Mouse (Mus musculus): ENCODE measurements around the gene Anp32b. TPM values are rescaled to one million over a fixed set of nuclear protein-coding genes. Genes with fewer than 3 reads are reported as not detected.
A peak's percentile ranks its signal among the peaks of the same experiment; 100 is the strongest.

Gene Anp32b
- total and polyA plus RNA-seq, 3 experiments: 41.1 to 547 TPM; not detected in 1

GRCm38 (mm10) chr4:46404042-46404795 is 46.5 kb upstream of the Anp32b start (continued):
- TF ChIP-seq RCOR1 (IDR thresholded peaks at IDR 0.05; ENCODE audit: low read depth, low read length): no peak
- no peak for TF ChIP-seq CHD1 (IDR thresholded peaks at IDR 0.05; ENCODE audit: low read depth, low read length)
- no peak for TF ChIP-seq ZMIZ1 (IDR thresholded peaks at IDR 0.05; ENCODE audit: low read depth, low read length)

DNA sequence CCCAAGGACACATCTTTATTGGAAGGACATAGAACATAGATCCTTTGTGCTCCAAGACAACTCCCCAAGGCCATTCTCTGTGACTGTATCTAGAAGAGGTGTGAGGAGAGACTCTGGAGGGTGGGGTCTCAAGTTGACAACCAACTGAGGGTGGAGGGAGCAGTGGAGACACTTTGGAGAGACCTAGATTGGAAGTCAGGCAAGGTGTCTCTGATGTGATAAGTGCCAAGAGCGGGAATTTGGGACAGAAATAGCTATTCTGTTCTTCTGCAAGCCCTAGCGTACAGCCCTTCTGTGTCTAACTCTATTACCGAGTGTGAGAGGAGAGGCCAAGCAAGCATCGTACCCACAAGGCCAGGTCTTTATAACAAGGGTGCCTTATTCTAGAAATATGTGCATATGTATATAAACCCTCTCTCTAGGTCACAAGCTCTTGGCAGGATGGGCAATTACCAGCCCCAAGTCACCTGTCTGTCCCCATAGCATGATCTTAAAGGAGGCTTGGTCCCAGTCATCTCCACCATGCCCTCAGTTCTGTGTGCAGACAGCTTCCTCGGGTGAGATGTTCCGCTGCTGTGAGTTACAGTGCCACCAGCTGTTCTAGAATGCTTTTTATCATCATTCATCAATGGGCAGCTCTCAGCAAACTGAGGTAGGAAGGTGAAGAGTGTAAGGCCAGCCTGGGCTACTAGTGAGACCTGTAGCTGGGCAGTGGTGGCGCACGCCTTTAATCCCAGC is 43.6 kb upstream of the Anp32b start:
- Histone ChIP-seq H3K9ac (ENCODE audit: control insufficient read depth, low read depth, low read length, poor library complexity, severe bottlenecking) (no peak overlapping the region), H3K4me1 (ENCODE audit: control insufficient read depth in 1 of 2, insufficient read depth in 2 of 2, low read length in 2 of 2) (peaks cover 28 to 50% of the 10 kb centered on the region in 2 experiments), H3K27ac (ENCODE audit: control insufficient read depth, low read depth, low read length) (no peak overlapping the region), H3K9me3 (replicated peaks; ENCODE audit: insufficient read depth, low read length) (no peaks in the 10 kb centered on the region), H3K36me3 (ENCODE audit: control insufficient read depth in 1 of 2, insufficient read depth in 2 of 2, low read length in 2 of 2) (peaks cover 0 to 42% of the 10 kb centered on the region in 2 experiments; a peak in 2 of 4 replicates), H3K27me3 (ENCODE audit: control insufficient read depth in 1 of 2, insufficient read depth in 2 of 2, low read length in 2 of 2) (no peaks in the 10 kb centered on the region), H3K4me3 (ENCODE audit: control insufficient read depth in 1 of 2, insufficient read depth in 1 of 2, low read depth in 2 of 2, low read length in 2 of 2) (no peak overlapping the region), H3K79me2 (ENCODE audit: control insufficient read depth, insufficient read depth, low read length, poor library complexity) (peaks cover 5% of the 10 kb centered on the region; the same call in 1 of the 2 replicates)
- TF ChIP-seq GABPA (IDR thresholded peaks at IDR 0.05; ENCODE audit: low read depth, low read length) (no peak), SMC3 (IDR thresholded peaks at IDR 0.05; ENCODE audit: low read depth, low read length) (no peak), MAFK (IDR thresholded peaks at IDR 0.05; ENCODE audit: borderline replicate concordance, low read depth, low read length) (no peak), USF2 (IDR thresholded peaks at IDR 0.05; ENCODE audit: borderline replicate concordance in 1 of 2, insufficient read depth in 1 of 2, low read depth in 1 of 2, low read length in 2 of 2) (no peak), ELF1 (IDR thresholded peaks at IDR 0.05; ENCODE audit: low read depth, low read length) (no peak), ZC3H11A (IDR thresholded peaks at IDR 0.05; ENCODE audit: low read depth, low read length) (no peak), BHLHE40 (IDR thresholded peaks at IDR 0.05; ENCODE audit: borderline replicate concordance, low read depth, low read length) (no peak), HCFC1 (IDR thresholded peaks at IDR 0.05; ENCODE audit: low read depth, low read length) (no peak), POLR2AphosphoS2 (IDR thresholded peaks at IDR 0.05; ENCODE audit: low read length) (no peak), TAL1 (IDR thresholded peaks at IDR 0.05; ENCODE audit: low read length) (peak; percentile 64), USF1 (IDR thresholded peaks at IDR 0.05; ENCODE audit: low read depth, low read length) (no peak), E2F4 (IDR thresholded peaks at IDR 0.05; ENCODE audit: borderline replicate concordance, low read depth, low read length) (peak; percentile 54; the same call in 1 of the 2 replicates), GATA1 (IDR thresholded peaks at IDR 0.05; ENCODE audit: low read depth, low read length) (peak; percentile 29; the same call in 1 of the 2 replicates), POLR2A (IDR thresholded peaks at IDR 0.05; ENCODE audit: control insufficient read depth in 1 of 2, insufficient read depth in 1 of 2, low read depth in 1 of 2, low read length in 2 of 2, poor library complexity in 1 of 2) (no peak), ZKSCAN1 (IDR thresholded peaks at IDR 0.05; ENCODE audit: low read depth, low read length) (no peak), KAT2A (conservative IDR thresholded peaks at IDR 0.05; ENCODE audit: low read depth, low read length) (no peak), NELFE (IDR thresholded peaks at IDR 0.05; ENCODE audit: low read depth, low read length) (no peak), MAX (IDR thresholded peaks at IDR 0.05; ENCODE audit: low read length) (no peak), UBTF (IDR thresholded peaks at IDR 0.05; ENCODE audit: borderline replicate concordance, insufficient read depth, low read depth, low read length) (no peak), JUND (IDR thresholded peaks at IDR 0.05; ENCODE audit: low read depth, low read length) (no peak), MYB (IDR thresholded peaks at IDR 0.05; ENCODE audit: low read depth, low read length) (no peak), SIN3A (IDR thresholded peaks at IDR 0.05; ENCODE audit: low read length) (no peak), ETS1 (IDR thresholded peaks at IDR 0.05; ENCODE audit: low read depth, low read length) (no peak), RAD21 (IDR thresholded peaks at IDR 0.05; ENCODE audit: low read depth, low read length) (no peak), ZMIZ1 (IDR thresholded peaks at IDR 0.05; ENCODE audit: low read depth, low read length) (no peak), MYC (IDR thresholded peaks at IDR 0.05; ENCODE audit: low read depth, low read length) (no peak), ZNF384 (IDR thresholded peaks at IDR 0.05; ENCODE audit: low read depth, low read length) (no peak), RCOR1 (IDR thresholded peaks at IDR 0.05; ENCODE audit: low read depth, low read length) (no peak), CTCF (IDR thresholded peaks at IDR 0.05 in 2 of 3, conservative IDR thresholded peaks at IDR 0.05 in 1 of 3; ENCODE audit: control insufficient read depth in 1 of 3, insufficient read depth in 1 of 3, low read depth in 2 of 3, low read length in 3 of 3, poor library complexity in 1 of 3, severe bottlenecking in 1 of 3) (no peak), TCF12 (IDR thresholded peaks at IDR 0.05; ENCODE audit: low read depth, low read length) (peak; percentile 34; the same call in 1 of the 2 replicates), EP300 (IDR thresholded peaks at IDR 0.05; ENCODE audit: low read depth in 1 of 2, low read length in 2 of 2) (peak in 1 of 2 experiments; percentile 26; a peak in 1 of 4 replicates)
- peak; percentile 25 for DNase-seq (ENCODE audit: low read depth, low spot score)
